Mouse (Mus musculus): ENCODE results near the gene Nfia. TPM values are rescaled to one million over a fixed set of nuclear protein-coding genes. Genes with fewer than 3 reads are reported as not detected.

Nfia gene
- total RNA-seq, 2 experiments from 2014 or later, result 3.5 to 14.0 TPM

DNA sequence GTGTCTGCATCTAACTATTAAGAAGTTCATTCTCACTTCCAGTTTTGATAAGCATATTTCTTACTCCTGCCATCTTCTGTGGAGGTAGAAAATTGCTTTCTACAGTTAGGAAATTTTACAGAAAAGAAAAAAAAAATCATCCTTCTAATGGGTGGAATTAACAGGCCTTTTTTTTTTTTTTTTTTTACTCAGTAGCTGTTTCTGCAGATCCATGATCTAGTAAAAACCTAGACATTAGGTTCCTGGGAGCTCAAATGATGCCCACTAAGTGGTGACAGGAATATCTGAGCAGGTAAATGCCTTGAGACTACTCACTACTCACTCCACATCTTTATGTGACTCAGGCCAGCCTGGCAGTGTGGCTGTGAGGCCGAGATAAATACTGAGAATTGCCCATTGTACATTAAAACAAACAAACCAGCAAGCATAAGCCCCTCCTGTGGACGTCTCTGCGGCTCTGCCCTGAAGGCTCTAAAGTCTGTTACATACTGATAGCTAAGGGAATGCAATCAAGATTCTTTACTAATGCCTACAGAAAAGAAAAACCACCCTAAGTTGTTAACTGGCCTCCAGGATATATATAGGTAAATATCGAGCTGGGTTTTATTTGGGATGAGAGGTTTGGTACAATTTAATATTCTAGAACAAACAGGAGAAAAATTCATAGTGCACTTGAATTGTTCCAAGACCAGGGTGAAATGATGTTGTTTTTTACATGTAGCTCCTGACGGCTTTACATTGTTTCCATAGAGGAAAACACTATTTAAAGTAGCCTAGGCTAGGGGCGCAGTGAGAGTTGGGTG, 57.7 kb downstream of the Nfia start:
- ATAC-seq (replicated peaks; ENCODE audit: poor library complexity, severe bottlenecking), result no peak

- peak; percentile 65 for ATAC-seq (replicated peaks; ENCODE audit: poor library complexity, severe bottlenecking)
Measured at GRCm38 (mm10) chr4:97830935-97831608, 58.5 kb downstream of the Nfia start.

- peak; percentile 80 for ATAC-seq (replicated peaks; ENCODE audit: poor library complexity, severe bottlenecking)
Measured at GRCm38 (mm10) chr4:97831611-97832278, 59.2 kb downstream of the Nfia start.

DNA sequence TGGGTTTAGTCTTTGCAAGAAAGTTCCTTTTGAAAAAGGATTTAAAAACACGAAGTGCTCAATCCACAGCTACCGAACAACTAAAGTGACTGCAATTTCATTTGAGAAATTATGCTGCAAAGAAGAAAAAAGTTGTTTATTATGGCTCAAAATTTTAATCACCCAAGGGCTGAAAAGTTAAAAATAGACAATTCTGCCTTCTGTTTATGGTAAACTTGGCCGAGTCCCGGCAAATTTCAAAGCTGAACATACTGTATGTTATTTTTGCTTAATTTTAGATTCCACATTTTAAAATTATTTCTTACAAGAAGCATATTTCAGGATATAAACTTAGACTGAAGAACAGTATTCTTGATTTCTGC, 59.7 kb downstream of the Nfia start:
- ATAC-seq (replicated peaks; ENCODE audit: poor library complexity, severe bottlenecking), result no peak

DNA sequence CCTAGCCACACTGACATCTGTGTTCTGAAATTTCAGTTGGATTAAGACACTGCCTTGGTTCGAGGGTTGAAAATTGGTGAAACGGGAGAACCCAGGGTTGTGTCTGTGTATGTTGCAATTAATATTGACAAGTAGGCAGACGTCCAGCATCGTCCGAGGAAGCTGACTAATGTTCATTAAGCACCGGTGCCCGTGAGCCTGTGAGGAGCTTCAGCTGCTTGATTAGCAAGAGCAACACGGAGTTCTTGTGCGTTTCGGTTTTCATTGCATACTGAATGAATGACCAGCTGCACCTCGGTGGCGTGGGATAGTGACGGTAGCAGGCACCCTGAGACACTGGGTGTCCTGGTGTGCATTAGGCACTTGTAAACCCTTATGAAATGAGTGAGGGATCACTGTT, 64.3 kb downstream of the Nfia start:
- peak; percentile 39 for ATAC-seq (replicated peaks; ENCODE audit: poor library complexity, severe bottlenecking)

DNA sequence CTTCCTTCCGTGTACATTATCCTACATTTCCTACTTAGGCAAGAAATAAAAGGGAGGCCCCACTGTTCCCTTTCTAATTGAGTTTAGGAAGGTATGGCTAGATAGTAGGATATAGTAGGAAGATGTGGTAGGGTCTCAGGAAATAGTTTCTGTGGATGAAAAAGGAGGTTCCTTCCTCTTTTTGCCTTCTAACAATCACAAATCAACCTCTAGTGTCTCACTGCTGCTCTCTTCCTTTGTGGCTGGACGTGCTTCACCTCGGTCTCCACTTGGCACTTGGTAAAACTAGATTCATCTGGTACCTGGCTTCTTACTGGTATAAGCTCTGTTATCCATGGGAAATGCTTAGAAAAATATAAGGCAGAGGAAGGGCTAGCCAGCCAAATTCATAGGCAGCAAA, 65.2 kb downstream of the Nfia start:
- peak; percentile 40 for ATAC-seq (replicated peaks; ENCODE audit: poor library complexity, severe bottlenecking)

- no peak for ATAC-seq (replicated peaks; ENCODE audit: poor library complexity, severe bottlenecking)
Measured at GRCm38 (mm10) chr4:97838651-97839050, 66.1 kb downstream of the Nfia start.

- peak; percentile 63 for ATAC-seq (replicated peaks; ENCODE audit: poor library complexity, severe bottlenecking)
Measured at GRCm38 (mm10) chr4:97839406-97840101, 67.0 kb downstream of the Nfia start.

DNA sequence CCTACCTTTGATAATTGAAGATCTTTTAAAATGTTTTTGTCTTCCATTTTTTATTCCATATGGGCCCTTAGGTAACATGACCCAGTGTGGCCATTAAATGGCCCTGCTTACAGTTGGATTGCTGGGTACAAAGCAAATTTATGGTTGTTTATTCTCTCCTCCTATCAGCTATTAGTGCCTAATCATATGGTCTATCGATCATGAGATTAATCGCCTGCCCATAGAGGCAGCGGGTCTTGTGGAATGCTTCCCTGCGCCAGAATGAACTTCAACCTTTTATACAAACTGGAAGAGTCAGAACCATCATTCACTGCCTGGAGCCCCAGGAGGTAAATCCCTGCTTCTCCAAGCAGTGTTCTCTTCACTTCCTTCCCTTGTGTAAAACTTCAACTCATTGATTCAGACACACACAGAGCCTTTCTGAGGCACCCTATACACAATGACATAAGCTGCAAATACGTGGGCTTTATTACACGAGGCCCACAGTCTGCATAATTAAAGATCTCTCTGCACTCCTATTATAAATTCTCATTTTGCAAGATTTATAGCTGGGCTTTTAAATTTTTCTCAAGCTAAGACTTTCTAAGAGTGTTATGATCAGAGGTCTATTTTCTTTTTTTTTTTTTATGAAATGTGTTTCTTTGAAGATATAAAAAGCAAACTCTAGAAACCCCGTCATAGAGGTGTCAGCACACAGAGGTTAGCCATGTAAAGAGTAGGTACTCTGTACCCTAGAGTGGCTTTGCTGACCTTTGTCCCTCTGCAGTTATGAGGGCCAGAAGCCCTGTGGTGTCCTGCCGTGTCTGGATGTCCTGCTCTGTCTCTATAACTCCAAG, 67.9 kb downstream of the Nfia start:
- no peak for ATAC-seq (replicated peaks; ENCODE audit: poor library complexity, severe bottlenecking)

- ATAC-seq (replicated peaks; ENCODE audit: poor library complexity, severe bottlenecking), result no peak
Measured at GRCm38 (mm10) chr4:97841063-97841595, 68.6 kb downstream of the Nfia start.

DNA sequence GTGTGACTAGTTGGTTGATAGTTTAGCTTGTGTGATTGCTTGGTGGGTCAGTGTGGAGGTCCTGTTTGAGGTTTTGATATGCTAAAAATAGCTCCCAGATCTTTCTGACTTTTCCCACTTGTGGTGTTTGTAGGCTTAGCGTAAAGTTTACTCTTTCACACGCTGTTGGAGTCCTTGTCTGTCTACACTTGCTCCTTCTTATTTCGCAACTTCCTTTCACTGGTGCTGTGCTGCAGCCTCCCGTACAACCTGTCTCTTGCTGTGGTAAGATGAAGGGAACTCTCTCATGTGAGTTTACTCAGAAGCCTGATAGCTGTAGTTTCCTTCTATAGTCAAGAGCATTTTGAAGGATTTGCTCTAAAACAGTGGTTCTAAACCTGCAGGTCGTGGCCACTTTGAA, 69.2 kb downstream of the Nfia start:
- peak; percentile 61 for ATAC-seq (replicated peaks; ENCODE audit: poor library complexity, severe bottlenecking)

GRCm38 (mm10) chr4:97843981-97844690, 71.6 kb downstream of the Nfia start:
- ATAC-seq (replicated peaks; ENCODE audit: poor library complexity, severe bottlenecking), result no peak

GRCm38 (mm10) chr4:97844899-97845298, 72.4 kb downstream of the Nfia start:
- peak; percentile 80 for ATAC-seq (replicated peaks; ENCODE audit: poor library complexity, severe bottlenecking)

- no peak for ATAC-seq (replicated peaks; ENCODE audit: poor library complexity, severe bottlenecking)
Measured at GRCm38 (mm10) chr4:97847653-97848052, 75.1 kb downstream of the Nfia start.

DNA sequence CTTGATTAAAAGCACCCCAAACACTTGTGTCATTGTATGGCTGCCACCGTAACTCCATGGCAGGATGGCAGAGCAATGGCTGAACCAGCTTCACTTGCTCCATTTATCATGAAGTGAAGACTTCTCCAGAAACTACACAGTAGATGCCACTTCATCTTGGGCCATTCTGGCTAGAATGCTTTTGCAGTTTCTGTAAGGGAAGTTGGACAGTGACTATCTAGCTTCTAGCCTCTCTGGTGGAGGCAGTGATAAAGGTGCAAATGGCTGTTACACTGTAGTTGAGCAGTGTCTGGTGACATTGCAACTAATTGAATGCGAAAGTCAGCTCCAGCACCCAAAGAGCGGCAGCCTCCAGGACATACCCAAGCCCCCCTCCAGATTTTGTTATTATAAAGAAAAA, 78.5 kb downstream of the Nfia start:
- ATAC-seq (replicated peaks; ENCODE audit: poor library complexity, severe bottlenecking), result no peak

DNA sequence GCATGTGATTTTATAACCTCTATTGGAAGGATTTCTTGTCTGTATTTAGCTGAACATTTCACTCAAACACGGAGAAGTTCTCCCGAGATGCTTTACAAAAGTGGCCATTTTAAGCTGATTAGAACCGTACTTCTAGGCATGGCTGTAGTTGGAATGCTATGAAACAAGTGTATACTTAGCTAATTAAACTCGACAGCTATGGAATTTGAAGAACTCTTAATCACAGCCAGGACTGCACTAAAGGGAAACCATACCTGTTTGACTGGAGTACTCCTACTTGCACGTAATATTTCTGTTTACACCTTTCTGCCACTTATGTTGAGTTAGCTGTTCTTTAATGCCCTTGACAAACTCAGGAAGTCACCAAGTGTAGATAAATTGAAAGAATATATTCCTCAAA, 79.2 kb downstream of the Nfia start:
- no peak for ATAC-seq (replicated peaks; ENCODE audit: poor library complexity, severe bottlenecking)

- no peak for ATAC-seq (replicated peaks; ENCODE audit: poor library complexity, severe bottlenecking)
Measured at GRCm38 (mm10) chr4:97852626-97853025, 80.1 kb downstream of the Nfia start.

- no peak for ATAC-seq (replicated peaks; ENCODE audit: poor library complexity, severe bottlenecking)
Measured at GRCm38 (mm10) chr4:97854779-97855178, 82.2 kb downstream of the Nfia start.

Measured in granulocyte monocyte progenitor cell, adult 5-6 weeks (primary cell).